Mouse (Mus musculus) embryo, embryonic 10.5 days (tissue): ENCODE measurements at regions not wholly inside any gene's neighbourhood (a gene's known extent, or its start where the extent isn't known, plus 50 kb on each side); places are given as distances from the start of the nearest gene placed in this dataset.
"Not testable (repeated sequence)": the region's sequence is repeated elsewhere in the genome, so short reads cannot be mapped to it uniquely, and the experiment has no call there.

Source experiments
- DNase-seq: peaks from one replicate; pipeline ENCODE4 v3.0.0-alpha.2; 2015; ENCODE audit warnings: low spot score

- DNase-seq: peak; percentile 21
Measured at GRCm38 (mm10) chr3:3302657-3303056, 2447.9 kb upstream of the Gm8797 start.

- DNase-seq: no peak
Measured at GRCm38 (mm10) chr3:3308461-3308860, 2442.1 kb upstream of the Gm8797 start.

GRCm38 (mm10) chr3:3308996-3309395 is 2441.6 kb upstream of the Gm8797 start:
- DNase-seq: no peak

- peak; percentile 2 for DNase-seq
Measured at GRCm38 (mm10) chr3:3310811-3311210, 2439.8 kb upstream of the Gm8797 start.

DNA sequence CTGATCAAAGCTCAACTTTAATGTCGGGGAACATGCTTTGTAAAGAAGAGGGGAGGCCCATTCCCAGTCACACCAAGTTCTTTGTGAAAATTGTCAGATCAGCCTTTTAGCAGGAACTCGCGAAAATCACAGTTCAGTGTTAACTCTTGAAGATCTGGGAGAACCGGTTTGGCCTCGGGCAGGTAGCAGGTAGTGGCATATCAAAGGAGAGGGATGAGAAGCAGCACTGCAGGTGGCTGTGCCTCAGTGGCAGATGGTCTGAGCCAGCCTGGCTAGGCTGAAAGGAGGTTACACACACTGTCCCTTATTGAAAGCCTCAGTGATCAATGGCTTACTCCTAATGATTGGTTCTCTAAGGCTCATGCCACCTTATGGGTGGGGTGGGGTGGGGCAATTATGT is 2401.0 kb upstream of the Gm8797 start:
- DNase-seq: no peak

DNA sequence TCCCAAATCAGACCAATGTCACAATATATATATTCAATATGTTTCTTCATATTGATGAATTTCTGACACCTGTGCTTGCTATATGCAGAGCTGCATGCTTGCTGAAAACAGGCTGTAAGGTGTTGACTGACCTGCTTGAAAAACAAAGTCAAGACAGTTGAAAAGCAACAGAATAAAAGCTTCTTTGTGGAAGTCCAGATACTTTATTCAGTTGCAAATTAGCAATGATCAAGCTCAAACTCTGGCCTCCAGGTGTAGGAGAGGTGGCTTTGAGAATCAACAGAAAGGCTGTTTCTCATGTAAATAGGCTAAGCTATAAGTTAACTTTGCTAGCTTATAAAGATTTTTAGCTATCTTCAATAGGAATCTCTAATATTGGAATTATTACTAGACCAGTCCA is 2379.7 kb upstream of the Gm8797 start:
- not testable (repeated sequence) for DNase-seq

- peak; percentile 71 for DNase-seq
Measured at GRCm38 (mm10) chr3:3388056-3388770, 2362.4 kb upstream of the Gm8797 start.
